Mouse (Mus musculus) E14TG2a.4 (cell line): ENCODE data around the gene Aanat.

Source experiments
- CTCF ChIP-seq: conservative IDR thresholded peaks from 2 replicates; pipeline ENCODE4 v1.5.1; 2014; ENCODE audit warnings: low read length
- NANOG ChIP-seq: IDR thresholded peaks from 2 replicates; pipeline ENCODE4 v1.6.1; 2014; ENCODE audit warnings: borderline replicate concordance, low read length, mixed read lengths

DNA sequence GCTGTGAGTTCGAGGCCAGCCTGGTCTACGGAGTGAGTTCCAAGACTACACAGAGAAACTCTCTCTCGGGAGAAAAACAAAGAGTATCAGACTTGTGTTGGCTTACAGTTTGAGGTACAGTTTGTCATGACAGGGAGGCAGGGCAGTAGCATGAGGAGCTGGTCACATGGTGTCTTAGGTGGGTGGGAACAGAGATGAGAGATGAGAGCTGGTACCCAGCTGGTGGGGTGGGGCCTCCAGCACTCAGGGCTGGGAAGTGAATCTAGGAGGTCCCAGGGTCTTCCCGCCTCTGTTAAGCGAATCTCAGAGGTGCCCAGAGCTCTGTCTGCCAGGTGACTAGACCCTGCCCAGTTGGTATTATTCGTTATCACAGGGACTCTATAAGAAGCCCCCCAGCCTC is 43.2 kb downstream of the Aanat start:
- no peak for TF ChIP-seq CTCF
- TF ChIP-seq NANOG: no peak
